Mouse (Mus musculus) R1 (cell line): ENCODE measurements around the gene Abhd16b.

ENCODE experiments used
- DNase-seq: peaks from one replicate; pipeline ENCODE4 v3.0.0-alpha.2; 2018; ENCODE audit warnings: low read depth, low spot score

Abhd16b gene

GRCm38 (mm10) chr2:181487338-181488277, 5.4 kb upstream of the Abhd16b start:
- DNase-seq: peak; percentile 37

GRCm38 (mm10) chr2:181491432-181492205, 1.4 kb upstream of the Abhd16b start:
- peak; percentile 92 for DNase-seq

DNA sequence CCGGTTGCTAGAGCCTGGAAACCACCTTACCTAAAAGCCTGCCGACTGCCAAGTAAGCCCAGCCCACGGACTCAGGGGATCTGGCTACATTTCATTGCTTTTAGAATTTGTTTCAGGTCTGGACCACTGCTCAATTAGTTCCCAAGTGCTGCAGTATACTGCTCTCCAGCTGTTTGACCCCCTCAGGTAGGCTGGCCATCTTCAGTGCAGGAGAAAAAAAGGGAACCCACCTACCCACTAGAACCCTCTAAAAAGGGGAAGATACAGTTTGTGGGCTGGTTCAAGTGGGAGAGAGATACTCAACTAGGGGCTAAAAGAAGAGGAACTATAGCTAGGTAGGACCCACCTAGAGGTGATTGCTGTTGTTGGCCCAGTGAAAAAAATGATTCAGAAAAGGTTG, 800 bp upstream of the Abhd16b start:
- DNase-seq: no peak

- DNase-seq: peak; percentile 33
These were observed 1.4 kb downstream of the Abhd16b start for GRCm38 (mm10) chr2:181494266-181494945.

- DNase-seq: peak; percentile 23
These were observed 2.8 kb downstream of the Abhd16b start for GRCm38 (mm10) chr2:181495845-181496244.

DNA sequence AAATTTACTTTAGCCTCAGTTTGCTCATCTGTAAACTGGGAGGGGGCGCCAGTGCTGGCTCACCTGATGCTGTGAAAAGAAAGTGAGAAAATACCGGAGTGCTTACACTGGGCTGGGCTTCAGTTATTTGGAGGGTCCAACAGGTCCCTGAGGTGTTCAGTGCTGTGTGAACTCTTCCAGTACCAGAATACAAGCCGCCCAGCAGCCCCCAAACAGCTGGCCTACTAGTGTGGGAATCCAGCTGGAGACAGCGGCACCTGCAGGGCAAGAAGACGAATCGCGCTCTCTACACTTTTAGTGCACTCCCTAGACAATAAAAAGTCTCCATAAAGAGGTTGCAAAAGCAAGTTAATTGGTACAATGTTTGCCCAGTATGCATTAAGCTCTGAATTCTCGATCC, 3.3 kb downstream of the Abhd16b start:
- DNase-seq: peak; percentile 86

- peak; percentile 99 for DNase-seq
These were observed 4.0 kb downstream of the Abhd16b start, which contains the start of gene Tpd52l2 for GRCm38 (mm10) chr2:181496831-181497547. Gene Tpd52l2 (plus strand): TSS chr2:181497142.

- DNase-seq: peak; percentile 94
These were observed 4.5 kb downstream of the Abhd16b start for GRCm38 (mm10) chr2:181497548-181497875.

DNA sequence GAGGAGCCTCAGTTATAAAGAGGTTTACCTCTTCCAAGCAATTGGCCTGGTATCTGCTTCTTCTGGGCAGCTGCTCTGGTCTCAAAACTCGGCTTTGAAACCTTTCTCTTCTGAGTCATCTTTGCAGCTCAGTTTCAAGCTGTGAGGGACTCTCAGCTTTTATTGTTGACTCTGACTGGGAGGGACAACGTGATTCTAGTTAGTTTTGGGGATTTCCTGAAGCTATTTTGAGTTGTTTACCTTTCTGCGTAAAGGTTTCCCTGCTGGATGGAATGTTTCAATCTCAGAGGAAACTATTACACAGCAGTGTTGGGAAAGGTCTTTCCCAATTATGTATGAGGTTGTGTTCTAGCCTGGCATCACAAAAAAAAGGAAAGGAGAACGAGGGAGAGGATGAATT, 5.6 kb downstream of the Abhd16b start:
- peak; percentile 38 for DNase-seq

GRCm38 (mm10) chr2:181509191-181509590, 16.2 kb downstream of the Abhd16b start:
- no peak for DNase-seq

GRCm38 (mm10) chr2:181511231-181511630, 18.2 kb downstream of the Abhd16b start:
- DNase-seq: no peak

DNA sequence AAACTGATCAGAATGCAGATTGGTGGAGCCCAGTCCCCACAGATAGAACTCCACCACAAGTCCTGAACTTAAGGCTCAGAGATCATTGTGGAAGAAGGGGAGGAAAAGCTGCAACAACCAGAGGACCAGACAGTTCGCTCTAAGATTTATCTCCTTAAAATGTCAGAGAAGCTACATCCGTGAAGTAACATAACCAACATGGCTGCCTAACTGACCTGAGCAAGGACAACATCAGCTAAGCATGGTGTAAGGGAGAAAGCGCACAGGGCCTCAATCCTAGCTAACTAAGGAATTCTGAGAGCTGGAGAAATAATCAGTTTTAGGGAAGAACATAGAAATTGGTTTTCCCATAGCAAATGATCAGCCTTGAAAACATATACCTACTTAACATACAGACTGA, 26.2 kb downstream of the Abhd16b start:
- DNase-seq: no peak

DNA sequence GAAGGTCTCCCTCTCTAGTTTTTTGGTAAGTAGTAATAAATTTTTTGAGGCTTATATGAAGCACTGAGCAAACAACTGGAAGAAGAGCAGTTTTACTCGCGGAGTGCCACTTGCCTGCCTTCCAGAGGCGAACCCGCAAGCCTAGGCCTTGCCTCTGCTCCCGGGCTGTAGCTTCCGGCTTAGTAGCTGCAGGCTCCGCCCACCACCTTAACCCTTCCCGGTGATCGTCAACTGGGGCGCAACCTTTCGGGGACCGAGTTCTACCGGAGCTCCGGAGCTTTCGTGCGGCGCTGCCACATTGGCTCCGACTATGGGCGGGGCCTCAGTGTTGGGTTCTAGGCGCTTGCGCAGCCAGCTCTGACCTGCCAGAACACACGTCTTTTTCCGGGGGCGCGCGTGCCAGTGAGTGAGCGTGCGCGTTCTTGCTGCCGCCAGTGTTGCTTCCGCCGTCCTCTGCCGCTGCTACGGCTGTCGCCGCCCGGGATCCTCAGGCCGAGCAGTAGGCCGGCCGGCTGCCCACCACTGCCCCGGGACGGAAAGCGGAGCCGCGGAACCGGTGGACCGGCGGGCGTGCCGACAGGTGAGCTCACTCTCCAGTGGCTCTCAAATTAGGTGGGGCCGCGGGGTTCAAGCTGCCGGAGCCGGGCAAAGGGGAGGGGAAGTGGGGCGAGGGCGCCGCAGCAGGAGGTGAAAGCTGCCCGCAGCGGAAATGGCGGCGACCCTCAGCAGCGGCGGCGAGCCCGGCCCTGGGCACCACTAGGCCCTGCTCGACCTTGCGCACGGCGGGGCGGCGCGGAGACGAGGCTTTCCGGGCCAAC, 27.3 kb downstream of the Abhd16b start, which contains the start of gene Dnajc5:
Gene Dnajc5, plus strand, starts transcription at position 368 of the 818 bp plus-strand sequence.
- DNase-seq: peak; percentile 95

DNA sequence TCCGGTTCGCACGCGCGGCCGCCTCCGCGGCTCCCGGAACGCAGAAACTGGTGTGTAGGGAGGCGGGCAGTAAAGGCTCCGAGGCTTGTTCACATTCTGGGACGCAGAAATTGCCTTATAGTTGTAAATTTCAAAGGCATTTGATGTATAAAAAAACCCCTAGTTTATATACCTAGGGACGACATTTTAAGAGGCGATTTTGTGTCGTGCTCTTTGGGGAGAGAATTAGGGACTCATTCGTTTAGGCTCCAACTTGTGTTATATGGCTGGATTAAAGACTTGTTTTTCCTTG, 27.9 kb downstream of the Abhd16b start:
- no peak for DNase-seq

- DNase-seq: no peak
These were observed 28.5 kb downstream of the Abhd16b start for GRCm38 (mm10) chr2:181521491-181521890.

DNA sequence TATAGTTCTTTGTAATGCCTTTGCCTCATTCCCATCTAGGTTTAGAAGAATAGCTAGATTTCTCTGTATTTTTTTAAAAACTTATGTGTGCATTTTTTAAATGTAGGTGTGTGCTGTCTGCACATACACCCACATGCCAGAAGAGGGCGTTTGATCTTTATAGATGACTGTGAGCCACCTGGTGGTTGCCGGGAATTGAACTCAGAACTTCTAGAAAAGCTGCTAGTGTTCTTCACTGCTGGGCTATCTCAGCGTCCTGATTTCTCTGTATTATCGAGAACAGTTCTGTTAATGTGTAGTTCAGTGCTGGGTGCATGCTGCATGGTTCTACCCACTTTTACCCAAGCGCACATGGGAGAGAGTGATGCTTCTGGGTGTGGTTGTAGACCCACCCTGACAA, 29.8 kb downstream of the Abhd16b start:
- DNase-seq: peak; percentile 75

GRCm38 (mm10) chr2:181525526-181525925, 32.5 kb downstream of the Abhd16b start:
- peak; percentile 16 for DNase-seq

GRCm38 (mm10) chr2:181529076-181529475, 36.1 kb downstream of the Abhd16b start:
- no peak for DNase-seq

DNA sequence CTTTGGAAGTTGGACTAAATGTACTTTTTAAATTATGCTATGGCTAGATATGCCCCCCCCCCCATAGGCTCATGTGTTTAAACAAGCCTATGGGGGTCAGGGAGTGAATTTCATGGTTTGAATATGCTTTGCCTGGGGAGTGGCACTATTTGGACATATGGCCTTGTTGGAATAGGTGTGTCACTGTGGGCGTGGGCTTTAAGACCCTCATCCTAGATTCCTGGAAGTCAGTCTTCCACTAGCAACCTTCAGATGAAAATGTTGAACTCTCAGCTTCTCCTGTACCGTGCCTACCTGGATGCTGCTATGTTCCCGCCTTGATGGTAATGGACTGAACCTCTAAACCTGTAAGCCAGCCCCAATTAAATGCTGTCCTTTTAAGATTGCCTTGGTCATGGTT, 39.6 kb downstream of the Abhd16b start:
- no peak for DNase-seq

DNA sequence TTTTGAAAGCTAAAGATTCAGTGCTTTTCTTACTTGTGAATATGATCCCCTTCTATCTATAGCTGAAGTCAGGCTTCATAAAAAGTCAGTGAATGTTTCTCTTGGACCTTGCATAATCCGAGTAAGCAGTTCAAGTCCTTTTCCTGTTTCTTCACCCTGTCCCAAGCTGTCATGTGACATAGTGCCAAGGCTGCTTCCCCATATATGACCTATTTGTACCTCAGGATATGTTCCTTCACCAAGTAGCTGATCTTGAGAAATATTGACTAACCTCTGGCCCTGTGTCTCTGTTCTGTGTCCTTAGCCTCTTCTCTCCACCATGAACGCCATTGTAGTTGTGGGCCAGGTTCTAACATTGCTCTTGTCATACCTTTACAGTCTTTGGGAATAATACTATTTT, 43.4 kb downstream of the Abhd16b start:
- no peak for DNase-seq
